Mouse (Mus musculus): ENCODE measurements around the gene Tmc7. TPM values are rescaled to one million over a fixed set of nuclear protein-coding genes. Genes with fewer than 3 reads are reported as not detected.
A peak's percentile ranks its signal among the peaks of the same experiment; 100 is the strongest.

Tmc7 gene
- polyA plus RNA-seq, 1 experiment from 2014 or later: 1.6 TPM

- Histone ChIP-seq H3K4me2 (no peak overlapping the region), H3K4me1 (replicated peaks) (0 out of 2 replicates have a peak, but pooled peaks cover 2% of the 10 kb centered on the region), H3K27me3 (no peaks in the 10 kb centered on the region), H3K9me3 (replicated peaks) (no peaks in the 10 kb centered on the region), H3K27ac (no peak overlapping the region), H3K9ac (no peak overlapping the region), H3K4me3 (no peak overlapping the region), H3K36me3 (no peaks in the 10 kb centered on the region)
- ATAC-seq (replicated peaks; ENCODE audit: insufficient number of reproducible peaks, insufficient read depth, low FRiP score, low read depth): no peak
- WGBS: 55% methylated on average over 7 of the region's 7 CpGs
Observed at GRCm38 (mm10) chr7:118499784-118500435, 84.6 kb downstream of the Tmc7 start.

GRCm38 (mm10) chr7:118498984-118499783 is 85.4 kb downstream of the Tmc7 start:
- WGBS: 75% methylated on average over 12 of the region's 12 CpGs

DNA sequence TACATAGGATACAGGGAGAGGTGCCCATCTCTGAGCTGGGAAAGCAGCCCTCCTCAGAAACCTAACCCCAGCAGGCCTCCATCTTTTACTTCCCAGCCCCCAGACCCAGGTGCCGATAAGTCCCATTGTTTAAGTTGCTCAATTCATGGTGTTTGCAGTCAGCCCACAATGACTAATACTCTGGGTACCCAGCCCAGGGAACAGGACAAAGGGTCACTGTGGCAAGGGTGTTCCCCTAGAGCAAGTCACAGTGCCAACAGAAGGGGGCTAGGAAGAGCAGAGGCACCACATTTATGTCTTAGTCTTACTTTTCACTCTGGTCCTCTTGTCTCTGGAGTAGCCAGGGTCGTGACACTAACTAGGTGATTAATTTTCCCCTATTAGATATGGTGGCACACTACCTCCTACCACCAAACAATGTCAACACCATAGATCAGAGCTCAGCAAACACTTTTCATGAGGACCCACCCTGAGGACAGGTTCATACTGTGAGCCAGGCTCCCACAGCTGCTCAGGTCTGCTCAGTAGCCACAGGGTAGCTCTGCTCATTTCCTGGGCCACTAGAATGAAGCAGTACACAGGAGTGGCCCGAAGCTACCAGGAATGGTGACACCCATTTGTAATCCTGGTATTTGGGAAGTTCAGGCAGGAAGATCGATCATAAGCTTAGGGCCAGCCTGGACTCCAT is 89.5 kb downstream of the Tmc7 start:
- no peak for ATAC-seq (replicated peaks; ENCODE audit: insufficient number of reproducible peaks, insufficient read depth, low FRiP score, low read depth)
- WGBS: 79% methylated on average over 4 of the region's 4 CpGs
- Histone ChIP-seq H3K27ac (no peak overlapping the region), H3K36me3 (no peaks in the 10 kb centered on the region), H3K4me2 (no peak overlapping the region), H3K27me3 (peaks cover 10% of the 10 kb centered on the region), H3K4me1 (replicated peaks) (peaks cover 19% of the 10 kb centered on the region), H3K9me3 (replicated peaks) (no peaks in the 10 kb centered on the region), H3K9ac (no peak overlapping the region), H3K4me3 (no peak overlapping the region)

More at GRCm38 (mm10) chr7:118498984-118499783, 85.4 kb downstream of the Tmc7 start:
- H3K36me3 ChIP-seq: no peaks in the 10 kb centered on the region
- H3K4me3 ChIP-seq: no peak overlapping the region
- H3K4me2 ChIP-seq: no peak overlapping the region
- ATAC-seq (replicated peaks; ENCODE audit: insufficient number of reproducible peaks, insufficient read depth, low FRiP score, low read depth): no peak
- H3K9me3 ChIP-seq (replicated peaks): no peaks in the 10 kb centered on the region
- H3K4me1 ChIP-seq (replicated peaks): 0 out of 2 replicates have a peak, but pooled peaks cover 1% of the 10 kb centered on the region
- H3K27ac ChIP-seq: no peak overlapping the region
- H3K27me3 ChIP-seq: no peaks in the 10 kb centered on the region
- no peak overlapping the region for H3K9ac ChIP-seq

GRCm38 (mm10) chr7:118493892-118494291 is 90.6 kb downstream of the Tmc7 start:
- no peaks in the 10 kb centered on the region for H3K9me3 ChIP-seq (replicated peaks)
- H3K9ac ChIP-seq: no peak overlapping the region
- WGBS: 65% methylated on average over 9 of the region's 9 CpGs
- no peak overlapping the region for H3K4me2 ChIP-seq
- H3K4me3 ChIP-seq: no peak overlapping the region
- ATAC-seq (replicated peaks; ENCODE audit: insufficient number of reproducible peaks, insufficient read depth, low FRiP score, low read depth): no peak
- peaks cover 17% of the 10 kb centered on the region for H3K27me3 ChIP-seq
- H3K4me1 ChIP-seq (replicated peaks): peaks cover 27% of the 10 kb centered on the region
- no peak overlapping the region for H3K27ac ChIP-seq
- 0 out of 2 replicates have a peak, but pooled peaks cover 2% of the 10 kb centered on the region for H3K36me3 ChIP-seq

- peak within 1 kb of the TSS; percentile 68 for H3K4me3 ChIP-seq
- peak within 1 kb of the TSS; percentile 80 for H3K9ac ChIP-seq
- peaks cover 17% of the 10 kb centered on the region for H3K27me3 ChIP-seq
- peak within 1 kb of the TSS; percentile 85 for H3K27ac ChIP-seq
- H3K4me1 ChIP-seq (replicated peaks): peaks cover 43% of the 10 kb centered on the region
- H3K36me3 ChIP-seq: 0 out of 2 replicates have a peak, but pooled peaks cover 5% of the 10 kb centered on the region
- WGBS: under 1% methylated on average over 55 of the region's 55 CpGs
- peak; percentile 81 for ATAC-seq (replicated peaks; ENCODE audit: insufficient number of reproducible peaks, insufficient read depth, low FRiP score, low read depth)
- H3K9me3 ChIP-seq (replicated peaks): no peaks in the 10 kb centered on the region
- H3K4me2 ChIP-seq: peak within 1 kb of the TSS; percentile 84
Observed at GRCm38 (mm10) chr7:118491431-118492147, 92.9 kb downstream of the Tmc7 start, which contains the start of gene Itpripl2. Gene Itpripl2 (minus strand): TSS chr7:118491975.

GRCm38 (mm10) chr7:118490666-118491430 is 93.7 kb downstream of the Tmc7 start:
- peak overlapping the region; percentile 80 for H3K9ac ChIP-seq
- ATAC-seq (replicated peaks; ENCODE audit: insufficient number of reproducible peaks, insufficient read depth, low FRiP score, low read depth): peak; percentile 7; the same call in 1 of the 2 replicates
- 6% methylated on average over 67 of the region's 67 CpGs for WGBS
- H3K4me3 ChIP-seq: peak overlapping the region; percentile 68
- H3K4me2 ChIP-seq: peak overlapping the region; percentile 84
- no peaks in the 10 kb centered on the region for H3K9me3 ChIP-seq (replicated peaks)
- H3K4me1 ChIP-seq (replicated peaks): peaks cover 43% of the 10 kb centered on the region
- H3K27ac ChIP-seq: peak overlapping the region; percentile 85
- H3K36me3 ChIP-seq: 0 out of 2 replicates have a peak, but pooled peaks cover 5% of the 10 kb centered on the region
- peaks cover 17% of the 10 kb centered on the region for H3K27me3 ChIP-seq

DNA sequence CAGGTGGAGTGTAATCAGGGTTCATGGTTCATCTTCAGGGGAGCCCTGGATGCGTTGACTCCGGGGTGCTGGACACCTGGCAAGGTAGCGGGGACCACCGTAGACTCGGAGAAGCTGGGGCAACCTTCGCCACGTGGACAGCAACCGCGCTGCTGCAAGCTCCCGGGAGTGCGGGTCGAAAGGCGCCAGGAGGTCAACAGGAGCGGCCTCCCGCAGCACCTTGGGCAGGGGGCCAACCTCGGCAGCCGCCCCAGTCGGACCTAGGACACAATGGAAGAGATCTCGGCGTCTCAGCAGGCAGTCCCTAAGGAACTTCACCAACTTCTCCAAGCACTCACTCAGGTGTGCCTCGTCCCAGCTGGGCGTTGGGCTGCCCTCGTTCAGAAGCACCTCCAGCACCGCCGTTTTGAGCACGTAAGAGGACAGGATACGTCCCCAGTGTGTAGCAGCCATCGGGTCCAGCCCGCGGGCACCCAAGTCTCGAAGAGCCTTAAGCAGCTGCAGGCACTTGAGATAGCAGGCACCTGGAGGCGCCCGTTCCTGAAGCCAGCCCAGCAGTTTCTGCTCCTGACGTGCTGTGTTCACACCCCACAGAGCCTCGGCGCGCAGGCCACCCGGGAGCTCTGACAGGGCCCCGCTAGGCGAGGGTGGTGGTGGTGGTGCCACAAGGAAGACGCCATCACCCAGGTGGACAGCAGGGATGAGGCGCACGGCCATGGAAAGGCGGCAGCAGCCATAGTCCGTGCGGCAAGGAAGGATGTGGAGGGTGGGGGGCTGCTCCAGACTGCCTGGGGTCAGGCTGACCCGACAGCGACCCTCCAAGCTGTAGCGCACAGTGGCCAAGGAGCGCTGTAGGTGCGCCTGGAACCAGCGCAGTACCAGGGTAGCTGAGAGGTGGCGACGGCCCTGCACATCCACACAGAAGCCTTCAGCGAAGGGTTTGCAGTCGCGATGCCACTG is 94.5 kb downstream of the Tmc7 start:
- Histone ChIP-seq H3K27ac (no peak overlapping the region), H3K4me1 (replicated peaks) (peaks cover 43% of the 10 kb centered on the region), H3K4me2 (peak overlapping the region; percentile 84), H3K9ac (peak overlapping the region; percentile 80), H3K9me3 (replicated peaks) (no peaks in the 10 kb centered on the region), H3K36me3 (0 out of 2 replicates have a peak, but pooled peaks cover 5% of the 10 kb centered on the region), H3K4me3 (peak overlapping the region; percentile 68), H3K27me3 (peaks cover 17% of the 10 kb centered on the region)
- 33% methylated on average over 57 of the region's 57 CpGs for WGBS
- no peak for ATAC-seq (replicated peaks; ENCODE audit: insufficient number of reproducible peaks, insufficient read depth, low FRiP score, low read depth)

- no peak for ATAC-seq (replicated peaks; ENCODE audit: insufficient number of reproducible peaks, insufficient read depth, low FRiP score, low read depth)
- peak overlapping the region; percentile 84 for H3K4me2 ChIP-seq
- H3K4me1 ChIP-seq (replicated peaks): peaks cover 43% of the 10 kb centered on the region
- H3K27ac ChIP-seq: 0 out of 2 replicates have a peak overlapping the region, but pooled peaks have one; percentile 43
- H3K9me3 ChIP-seq (replicated peaks): no peaks in the 10 kb centered on the region
- 25% methylated on average over 8 of the region's 8 CpGs for WGBS
- H3K4me3 ChIP-seq: peak overlapping the region; percentile 68
- peaks cover 17% of the 10 kb centered on the region for H3K27me3 ChIP-seq
- 0 out of 2 replicates have a peak, but pooled peaks cover 5% of the 10 kb centered on the region for H3K36me3 ChIP-seq
- no peak overlapping the region for H3K9ac ChIP-seq
Observed at GRCm38 (mm10) chr7:118488060-118488664, 96.4 kb downstream of the Tmc7 start.

GRCm38 (mm10) chr7:118486917-118487316 is 97.6 kb downstream of the Tmc7 start:
- H3K9me3 ChIP-seq (replicated peaks): no peaks in the 10 kb centered on the region
- no peak for ATAC-seq (replicated peaks; ENCODE audit: insufficient number of reproducible peaks, insufficient read depth, low FRiP score, low read depth)
- 47% methylated on average over 5 of the region's 5 CpGs for WGBS
- H3K9ac ChIP-seq: no peak overlapping the region
- H3K4me1 ChIP-seq (replicated peaks): peaks cover 39% of the 10 kb centered on the region
- H3K4me2 ChIP-seq: no peak overlapping the region
- H3K36me3 ChIP-seq: 0 out of 2 replicates have a peak, but pooled peaks cover 5% of the 10 kb centered on the region
- peaks cover 17% of the 10 kb centered on the region for H3K27me3 ChIP-seq
- H3K4me3 ChIP-seq: no peak overlapping the region
- no peak overlapping the region for H3K27ac ChIP-seq

Measured in heart, embryonic 15.5 days (tissue).